ENCODE assay signal across 26 mouse cellular contexts in genomic region chr2:3405981-3406380, GRCm38 (mm10). TPM values are rescaled to one million over a fixed set of nuclear protein-coding genes. Genes with fewer than 3 reads are reported as not detected.
"Had no signal": no experiment of that assay in that cellular context is flagged by ENCODE, and none has a peak within 500 bp of the region (broad histone marks: within the 10 kb centered on the region; RNA-seq: fewer than 3 reads in every experiment).

No protein-coding gene starts in this region.

- DNase-seq: left cerebral cortex, postnatal 4 days; liver; liver, embryonic 13.5 days; liver, postnatal 0 days; lung, adult 18-20 months; lung, adult 2 months; lung, embryonic 14.5 days; lung, postnatal 10 days; lung, postnatal 14 days; lung, postnatal 36 days; lung, postnatal 4 days; midbrain, embryonic 14.5 days had no signal

- ATAC-seq: liver, embryonic 12.5 days; liver, postnatal 0 days; lung, postnatal 0 days; midbrain, embryonic 13.5 days; midbrain, embryonic 15.5 days; midbrain, embryonic 16.5 days had no signal

RNA-seq across cellular contexts. Expression of gene Olah, which starts 9.0 kb away (rescaled TPM):
- total RNA-seq: left cerebral cortex, postnatal 10 days; left cerebral cortex, postnatal 14 days; left cerebral cortex, postnatal 36 days; liver, adult 2 months; megakaryocyte progenitor cell, adult 5-6 weeks; megakaryocyte, adult 5-6 weeks; megakaryocyte-erythroid progenitor cell, adult 5-6 weeks; midbrain, postnatal 0 days; monocyte, adult 5-6 weeks had no signal

RNA-seq across cellular contexts. Expression of gene Meig1, which starts 16.5 kb away (rescaled TPM):
- total RNA-seq: liver, adult 2 months; megakaryocyte progenitor cell, adult 5-6 weeks; megakaryocyte, adult 5-6 weeks; megakaryocyte-erythroid progenitor cell, adult 5-6 weeks had no signal
